9 mouse cellular contexts compared by ENCODE assay signal in genomic region chr9:80303518-80303917, GRCm38 (mm10).
A peak's percentile ranks its signal among the peaks of the same experiment; 100 is the strongest.
DNase-seq lines count a peak whose midpoint lies in the region; ATAC-seq and TF ChIP-seq lines count a peak whose summit lies in the region.
"Had no signal": no experiment of that assay in that cellular context is flagged by ENCODE, and none has a peak within 500 bp of the region (broad histone marks: within the 10 kb centered on the region; RNA-seq: fewer than 3 reads in every experiment).

No protein-coding gene starts in this region.

- 78% methylated on average over 4 of the region's 4 CpGs for WGBS in cerebellum, adult 2 months
- WGBS in kidney, postnatal 0 days: 77% methylated on average over 4 of the region's 4 CpGs

- H3K27ac ChIP-seq in cerebellum, adult 2 months (ENCODE audit: insufficient read depth, low read length): no peak overlapping the region
- H3K27ac ChIP-seq in kidney, postnatal 0 days: no peak overlapping the region

- H3K36me3 ChIP-seq in kidney, postnatal 0 days (ENCODE audit: insufficient read depth, low read length): peaks cover 41% of the 10 kb centered on the region; the same call in 1 of the 2 replicates

- no peak overlapping the region for H3K4me3 ChIP-seq in cerebellum, adult 2 months (replicated peaks; ENCODE audit: insufficient read depth, low read depth, low read length)
- no peak overlapping the region for H3K4me3 ChIP-seq in kidney, postnatal 0 days (replicated peaks; ENCODE audit: low read depth, low read length)
- H3K4me3 ChIP-seq: erythroblast, embryonic 14.5 days had no signal

- H3K27me3 ChIP-seq in cerebellum, adult 2 months (ENCODE audit: control insufficient read depth, insufficient read depth, low read length): no peaks in the 10 kb centered on the region
- no peaks in the 10 kb centered on the region for H3K27me3 ChIP-seq in kidney, postnatal 0 days (ENCODE audit: insufficient read depth, low read length)

- no peak for TF ChIP-seq POLR2A in cerebellum, adult 2 months (IDR thresholded peaks at IDR 0.05; ENCODE audit: borderline replicate concordance, insufficient read depth, low read length)

- ATAC-seq in kidney, postnatal 0 days (replicated peaks; ENCODE audit: low FRiP score, low read depth): no peak
- no peak for ATAC-seq in erythroid progenitor cell, adult 5-6 weeks (replicated peaks; ENCODE audit: low FRiP score, poor library complexity, severe bottlenecking)

- H3K4me2 ChIP-seq in kidney, postnatal 0 days (ENCODE audit: low read length): no peak overlapping the region

- peak; percentile 5 for DNase-seq in cerebellum, adult 9-10 months
- DNase-seq in cerebellum, adult 2 months: no peak
- DNase-seq in kidney, postnatal 0 days (ENCODE audit: low spot score): peak; percentile 38
- DNase-seq in kidney, adult 11 months: no peak
- peak; percentile 49 for DNase-seq in R1 (ENCODE audit: low read depth, low spot score)
- DNase-seq in kidney, postnatal 4 days: peak; percentile 26 to 47
- DNase-seq in frontal cortex, postnatal 10 days (ENCODE audit: low spot score in 2 of 2): no peak

- no peak overlapping the region for H3K9ac ChIP-seq in kidney, postnatal 0 days (ENCODE audit: low read depth, low read length)

- H3K9me3 ChIP-seq in kidney, postnatal 0 days (replicated peaks; ENCODE audit: low read length): no peaks in the 10 kb centered on the region

- TF ChIP-seq CTCF in cerebellum, adult 2 months (IDR thresholded peaks at IDR 0.05; ENCODE audit: borderline replicate concordance, insufficient read depth, low read depth, low read length): no peak
- TF ChIP-seq CTCF in kidney, postnatal 0 days (IDR thresholded peaks at IDR 0.05; ENCODE audit: low read depth): peak; percentile 59

- H3K4me1 ChIP-seq in cerebellum, adult 2 months (ENCODE audit: control insufficient read depth, insufficient read depth, low read length): no peaks in the 10 kb centered on the region
- no peaks in the 10 kb centered on the region for H3K4me1 ChIP-seq in kidney, postnatal 0 days (replicated peaks; ENCODE audit: insufficient read depth, low read length)

Comparison
In these comparisons a context has a peak if more than half of its experiments do, and no peak if none do; other contexts are left out.
1. DNase-seq: peak in cerebellum, adult 9-10 months (single experiment), kidney, postnatal 0 days (single experiment), R1 (single experiment) and kidney, postnatal 4 days (2 of 2); none in cerebellum, adult 2 months (0 of 2), kidney, adult 11 months (single experiment) and frontal cortex, postnatal 10 days (0 of 2).